Mouse (Mus musculus) hindbrain, embryonic 11.5 days (tissue): ENCODE data around the gene 6030408B16Rik. TPM values are rescaled to one million over a fixed set of nuclear protein-coding genes. Genes with fewer than 3 reads are reported as not detected.
A peak's percentile ranks its signal among the peaks of the same experiment; 100 is the strongest.
"Not testable (repeated sequence)": the region's sequence is repeated elsewhere in the genome, so short reads cannot be mapped to it uniquely, and the experiment has no call there.

Experiments used
- ATAC-seq: fragments of 200-750 bp; cut with Nextera tagmentation; 2 replicates; pipeline ENCODE4 v1.8.0; 2017; ENCODE audit warnings: mild to moderate bottlenecking, moderate TSS enrichment, moderate library complexity; ENCODE audit not compliant: low FRiP score
- DNase-seq: peaks from one replicate; pipeline ENCODE4 v3.0.0-alpha.2; 2015; ENCODE audit warnings: low spot score
- H3K27ac ChIP-seq: fragments of 300-500 bp; sonication (generic); 2 replicates; pipeline ENCODE4 v1.5.1; 2014; ENCODE audit warnings: mild to moderate bottlenecking, low read depth, low read length
- H3K27me3 ChIP-seq: fragments of 300-500 bp; sonication (generic); 2 replicates; pipeline ENCODE4 v1.6.1; 2014; ENCODE audit warnings: mild to moderate bottlenecking, low read length, moderate library complexity, mixed read lengths; ENCODE audit not compliant: control insufficient read depth, insufficient read depth
- H3K36me3 ChIP-seq: fragments of 300-500 bp; sonication (generic); 2 replicates; pipeline ENCODE4 v1.6.1; 2014; ENCODE audit warnings: mild to moderate bottlenecking, low read length, moderate library complexity, mixed read lengths; ENCODE audit not compliant: control insufficient read depth, insufficient read depth
- H3K4me1 ChIP-seq: fragments of 300-500 bp; sonication (generic); replicated peaks from 2 replicates; pipeline ENCODE4 v1.6.1; 2014; ENCODE audit warnings: low read length, mixed read lengths; ENCODE audit not compliant: control insufficient read depth, insufficient read depth
- H3K4me2 ChIP-seq: fragments of 300-500 bp; sonication (generic); replicated peaks from 2 replicates; pipeline ENCODE4 v1.6.1; 2014; ENCODE audit warnings: mild to moderate bottlenecking, low read depth, low read length
- H3K4me3 ChIP-seq: fragments of 300-500 bp; sonication (generic); 2 replicates; pipeline ENCODE4 v1.5.1; 2014; ENCODE audit warnings: low read depth, low read length
- H3K9ac ChIP-seq: fragments of 300-500 bp; sonication (generic); 2 replicates; pipeline ENCODE4 v1.6.1; 2014; ENCODE audit warnings: low read depth, low read length
- H3K9me3 ChIP-seq: fragments of 300-500 bp; sonication (generic); 2 replicates; pipeline ENCODE4 v1.6.1; 2016; ENCODE audit warnings: low read length; ENCODE audit not compliant: control insufficient read depth
- WGBS: fragments of 180-500 bp; shearing (Covaris S2); extraction: QIAGEN DNeasy Blood & Tissue Kit; methylation state at CpG from one replicate; pipeline ENCODE4 v1.1.7; 2014; 5-methylcytosine and 5-hydroxymethylcytosine counted together
- polyA plus RNA-seq: library from polyadenylated mRNA; unstranded; fragments of >200 nt; fragmentation: Nextera tagmentation; extraction: Ambion mirVana; gene quantifications from 2 replicates; pipeline ENCODE4 v1.2.1, GENCODE M21; 2014

6030408B16Rik gene
- polyA plus RNA-seq, 1 experiment from 2014 or later: 0.25 TPM

DNA sequence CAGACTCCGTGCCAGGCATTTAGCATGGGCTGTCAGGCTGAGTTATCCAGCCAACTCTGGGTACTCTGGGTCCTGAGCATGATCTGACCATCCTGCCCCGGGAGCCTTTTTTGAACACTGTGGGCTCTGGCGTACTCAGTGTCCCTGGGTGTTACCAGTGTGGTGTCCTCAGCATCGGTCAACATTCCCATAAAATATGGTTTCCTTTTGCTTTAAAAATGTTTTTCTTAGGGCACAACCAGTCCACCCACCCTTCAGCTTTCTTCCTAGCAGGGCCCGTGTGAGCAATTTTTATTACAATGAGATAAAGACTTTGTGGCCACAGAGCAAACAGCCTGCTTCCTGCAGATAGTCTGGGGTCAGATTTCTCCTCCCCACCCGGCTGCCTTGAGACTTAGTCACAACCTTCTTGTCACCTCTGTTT, 27.6 kb downstream of the 6030408B16Rik start:
- ATAC-seq (no peak), DNase-seq (no peak)
- H3K9me3 ChIP-seq: no peaks in the 10 kb centered on the region
- WGBS: 75% methylated on average over 6 of the region's 6 CpGs
- no peaks in the 10 kb centered on the region for H3K27me3 ChIP-seq
- H3K4me3 ChIP-seq: no peak overlapping the region
- 0 out of 2 replicates have a peak, but pooled peaks cover 2% of the 10 kb centered on the region for H3K4me1 ChIP-seq
- no peaks in the 10 kb centered on the region for H3K36me3 ChIP-seq
- H3K4me2 ChIP-seq: no peak overlapping the region
- no peak overlapping the region for H3K27ac ChIP-seq
- no peak overlapping the region for H3K9ac ChIP-seq

DNA sequence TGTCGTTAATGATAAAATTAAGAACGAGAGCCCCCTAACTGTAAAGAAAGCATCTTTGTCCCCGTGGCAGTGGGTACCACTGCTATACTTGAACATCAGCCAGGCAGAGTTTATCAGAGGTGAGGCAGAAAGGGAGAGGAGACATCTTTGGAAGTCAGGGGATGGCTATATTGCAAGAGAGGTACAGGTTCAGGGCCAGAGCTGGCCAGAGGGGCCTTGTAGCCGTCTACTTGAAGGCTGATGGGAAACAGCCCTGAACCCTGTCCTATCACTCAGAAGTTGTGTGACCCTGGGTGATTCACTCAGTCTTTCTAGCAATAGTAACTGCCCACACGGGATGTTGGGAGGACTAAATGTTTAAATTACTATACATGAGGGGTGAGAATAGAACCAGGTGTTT, 28.1 kb downstream of the 6030408B16Rik start:
- H3K27ac ChIP-seq: no peak overlapping the region
- 70% methylated on average over 5 of the region's 5 CpGs for WGBS
- H3K9ac ChIP-seq: no peak overlapping the region
- H3K4me2 ChIP-seq: no peak overlapping the region
- no peaks in the 10 kb centered on the region for H3K9me3 ChIP-seq
- H3K36me3 ChIP-seq: no peaks in the 10 kb centered on the region
- ATAC-seq (no peak), DNase-seq (no peak)
- 0 out of 2 replicates have a peak, but pooled peaks cover 2% of the 10 kb centered on the region for H3K4me1 ChIP-seq
- no peaks in the 10 kb centered on the region for H3K27me3 ChIP-seq
- H3K4me3 ChIP-seq: no peak overlapping the region

GRCm38 (mm10) chr15:101322106-101322505, 29.1 kb downstream of the 6030408B16Rik start:
- Histone ChIP-seq H3K9me3 (no peaks in the 10 kb centered on the region), H3K4me2 (no peak overlapping the region), H3K27me3 (no peaks in the 10 kb centered on the region), H3K4me3 (no peak overlapping the region), H3K36me3 (no peaks in the 10 kb centered on the region), H3K27ac (no peak overlapping the region), H3K9ac (no peak overlapping the region), H3K4me1 (0 out of 2 replicates have a peak, but pooled peaks cover 2% of the 10 kb centered on the region)
- no peak for ATAC-seq
- 80% methylated on average over 5 of the region's 5 CpGs for WGBS
- DNase-seq: no peak

DNA sequence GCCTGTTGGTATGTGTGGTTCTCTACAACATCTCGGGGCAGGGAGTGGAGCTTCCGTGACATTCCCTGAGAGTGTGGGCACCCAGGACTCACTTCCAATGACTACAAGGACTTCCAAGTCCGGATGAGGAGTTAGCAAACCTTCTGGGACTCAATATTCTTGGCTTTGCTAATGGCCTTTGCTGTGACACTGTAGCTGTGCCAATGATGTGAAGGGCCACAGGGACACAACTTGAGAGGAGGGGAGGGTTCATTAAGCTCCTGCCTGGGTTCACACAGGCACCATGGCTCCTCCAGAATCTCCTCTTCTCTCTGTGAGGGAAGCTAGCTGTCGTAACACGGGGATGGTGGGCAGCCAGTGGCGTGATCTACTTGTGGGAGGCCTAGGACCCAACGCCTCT, 29.6 kb downstream of the 6030408B16Rik start:
- no peak overlapping the region for H3K9ac ChIP-seq
- 0 out of 2 replicates have a peak, but pooled peaks cover 2% of the 10 kb centered on the region for H3K4me1 ChIP-seq
- no peak for ATAC-seq
- H3K27ac ChIP-seq: no peak overlapping the region
- H3K4me2 ChIP-seq: no peak overlapping the region
- WGBS: 88% methylated on average over 7 of the region's 7 CpGs
- H3K36me3 ChIP-seq: no peaks in the 10 kb centered on the region
- no peak for DNase-seq
- no peaks in the 10 kb centered on the region for H3K9me3 ChIP-seq
- no peaks in the 10 kb centered on the region for H3K27me3 ChIP-seq
- H3K4me3 ChIP-seq: no peak overlapping the region

DNA sequence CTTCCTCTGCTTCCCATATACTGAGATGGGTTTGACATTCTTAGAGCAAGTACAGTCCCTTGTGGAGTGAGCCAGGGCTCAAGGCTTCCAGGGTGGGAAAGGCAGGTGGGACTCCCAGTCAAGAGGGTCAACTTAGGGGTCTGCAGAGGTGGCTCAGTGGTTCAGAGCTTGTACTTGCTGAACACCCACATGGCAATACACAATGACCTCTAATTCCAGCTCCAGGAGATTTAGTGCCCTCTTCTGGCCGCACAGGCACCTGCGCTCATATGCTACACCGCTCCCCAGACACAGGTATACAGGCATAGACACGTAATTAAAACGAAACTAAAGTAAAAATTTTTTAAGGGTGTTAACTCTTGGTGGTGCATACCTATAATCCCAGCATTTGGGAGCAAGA, 30.5 kb downstream of the 6030408B16Rik start:
- 0 out of 2 replicates have a peak, but pooled peaks cover 2% of the 10 kb centered on the region for H3K4me1 ChIP-seq
- no peaks in the 10 kb centered on the region for H3K9me3 ChIP-seq
- no peak overlapping the region for H3K4me2 ChIP-seq
- H3K36me3 ChIP-seq: no peaks in the 10 kb centered on the region
- no peak overlapping the region for H3K9ac ChIP-seq
- H3K4me3 ChIP-seq: no peak overlapping the region
- no peak overlapping the region for H3K27ac ChIP-seq
- 92% methylated on average over 5 of the region's 5 CpGs for WGBS
- ATAC-seq: no peak
- DNase-seq: no peak
- no peaks in the 10 kb centered on the region for H3K27me3 ChIP-seq

- not testable (repeated sequence) for H3K9ac ChIP-seq, H3K27ac ChIP-seq, H3K27me3 ChIP-seq, H3K36me3 ChIP-seq, DNase-seq, H3K9me3 ChIP-seq, H3K4me1 ChIP-seq, ATAC-seq, H3K4me2 ChIP-seq, H3K4me3 ChIP-seq
Observed at GRCm38 (mm10) chr15:101324409-101324808, 31.4 kb downstream of the 6030408B16Rik start.

GRCm38 (mm10) chr15:101325991-101326534, 33.1 kb downstream of the 6030408B16Rik start:
- WGBS: 39% methylated on average over 10 of the region's 10 CpGs
- Histone ChIP-seq H3K4me2 (no peak overlapping the region), H3K4me3 (no peak overlapping the region), H3K4me1 (no peaks in the 10 kb centered on the region), H3K27me3 (no peaks in the 10 kb centered on the region), H3K36me3 (no peaks in the 10 kb centered on the region), H3K27ac (no peak overlapping the region), H3K9me3 (no peaks in the 10 kb centered on the region), H3K9ac (no peak overlapping the region)
- ATAC-seq (no peak), DNase-seq (no peak)

DNA sequence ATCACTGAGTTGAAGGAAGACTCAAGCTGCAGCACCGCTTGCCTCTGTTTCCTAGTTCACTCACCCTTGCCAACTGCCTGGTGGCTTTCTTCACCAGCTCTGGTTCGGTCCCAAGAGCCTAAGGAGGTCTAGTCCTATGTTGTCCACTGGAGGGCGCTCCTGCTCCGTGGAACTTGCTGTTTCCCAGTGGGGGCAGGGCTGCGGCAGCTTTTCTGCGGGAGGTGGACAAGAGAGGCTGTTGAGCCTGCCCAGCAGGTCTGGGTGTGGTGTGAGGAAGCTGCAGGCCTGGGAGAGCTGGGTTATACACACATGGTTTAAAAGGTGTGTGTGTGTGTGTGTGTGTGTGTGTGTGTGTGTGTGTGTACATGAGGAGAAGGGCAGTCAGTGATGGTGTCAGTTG, 34.3 kb downstream of the 6030408B16Rik start:
- H3K4me3 ChIP-seq: no peak overlapping the region
- no peaks in the 10 kb centered on the region for H3K27me3 ChIP-seq
- no peak overlapping the region for H3K9ac ChIP-seq
- H3K4me2 ChIP-seq: no peak overlapping the region
- DNase-seq (peak; percentile 83), ATAC-seq (no peak)
- no peaks in the 10 kb centered on the region for H3K4me1 ChIP-seq
- no peaks in the 10 kb centered on the region for H3K9me3 ChIP-seq
- H3K36me3 ChIP-seq: no peaks in the 10 kb centered on the region
- 3% methylated on average over 6 of the region's 6 CpGs for WGBS
- H3K27ac ChIP-seq: no peak overlapping the region

- Histone ChIP-seq H3K9me3 (no peaks in the 10 kb centered on the region), H3K4me1 (no peaks in the 10 kb centered on the region), H3K4me2 (no peak overlapping the region), H3K27me3 (no peaks in the 10 kb centered on the region), H3K27ac (no peak overlapping the region), H3K4me3 (no peak overlapping the region), H3K9ac (no peak overlapping the region), H3K36me3 (no peaks in the 10 kb centered on the region)
- DNase-seq (no peak), ATAC-seq (no peak)
- 68% methylated on average over 3 of the region's 3 CpGs for WGBS
Observed at GRCm38 (mm10) chr15:101328876-101329563, 36.0 kb downstream of the 6030408B16Rik start.
